Mouse (Mus musculus): ENCODE results near the gene D130043K22Rik. TPM values are rescaled to one million over a fixed set of nuclear protein-coding genes. Genes with fewer than 3 reads are reported as not detected.

The D130043K22Rik gene
- polyA plus RNA-seq, 1 experiment, result 0.02 TPM

DNA sequence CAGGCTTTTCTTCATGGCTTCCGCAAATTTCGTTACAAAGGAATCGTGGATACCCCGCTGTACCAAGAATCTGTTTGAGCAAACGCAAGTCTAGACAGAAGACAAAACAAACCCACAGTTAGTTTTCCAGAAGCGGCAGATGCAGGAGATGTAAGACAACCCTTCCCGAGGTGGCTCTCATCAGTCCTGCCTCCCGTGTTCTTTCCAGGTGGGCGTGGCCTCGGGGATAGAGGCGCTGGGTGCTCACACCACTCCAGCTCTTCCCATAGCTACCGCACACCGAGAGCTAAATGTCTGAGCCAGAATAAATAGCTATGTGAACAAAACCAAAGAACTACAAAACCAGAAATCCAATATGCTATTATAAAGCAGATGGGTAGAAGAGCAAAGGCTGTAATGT, 70.9 kb downstream of the D130043K22Rik start:
- Histone ChIP-seq H3K79me3 (ENCODE audit: low read depth) (no peaks in the 10 kb centered on the region), H3K27me3 (ENCODE audit: control insufficient read depth, insufficient read depth, insufficient read length) (no peaks in the 10 kb centered on the region), H3ac (ENCODE audit: control insufficient read depth, insufficient read length, low read depth) (no peak overlapping the region), H3K4me3 (ENCODE audit: insufficient read depth, poor library complexity, severe bottlenecking) (no peak overlapping the region), H3K79me2 (ENCODE audit: control insufficient read depth, insufficient read depth) (no peaks in the 10 kb centered on the region), H3K36me3 (ENCODE audit: control insufficient read depth, insufficient read depth) (no peaks in the 10 kb centered on the region)
- no peak for TF ChIP-seq CEBPB (IDR thresholded peaks at IDR 0.05; ENCODE audit: low read depth)
- TF ChIP-seq MYOD1 (IDR thresholded peaks at IDR 0.05; ENCODE audit: control insufficient read depth, insufficient read length, low read depth), result no peak
- TF ChIP-seq MAX (IDR thresholded peaks at IDR 0.05), result no peak
- TF ChIP-seq FOSL1 (IDR thresholded peaks at IDR 0.05; ENCODE audit: insufficient read depth, low read length, poor library complexity, severe bottlenecking), result no peak
- no peak for TF ChIP-seq CTCF (IDR thresholded peaks at IDR 0.05; ENCODE audit: control insufficient read depth, insufficient read depth, insufficient read length)
- no peak for TF ChIP-seq MYOG (IDR thresholded peaks at IDR 0.05; ENCODE audit: control insufficient read depth, extremely low read depth, insufficient read length)
- no peak for TF ChIP-seq USF1 (IDR thresholded peaks at IDR 0.05; ENCODE audit: low read depth)

GRCm38 (mm10) chr13:24920333-24920977, 75.5 kb downstream of the D130043K22Rik start:
- no peak for TF ChIP-seq MAX (IDR thresholded peaks at IDR 0.05)
- TF ChIP-seq CTCF (IDR thresholded peaks at IDR 0.05; ENCODE audit: control insufficient read depth, insufficient read depth, insufficient read length), result peak; percentile 39
- Histone ChIP-seq H3ac (ENCODE audit: control insufficient read depth, insufficient read length, low read depth) (no peak overlapping the region), H3K79me2 (ENCODE audit: control insufficient read depth, insufficient read depth) (no peaks in the 10 kb centered on the region), H3K36me3 (ENCODE audit: control insufficient read depth, insufficient read depth) (no peaks in the 10 kb centered on the region), H3K4me3 (ENCODE audit: insufficient read depth, poor library complexity, severe bottlenecking) (no peak overlapping the region), H3K27me3 (ENCODE audit: control insufficient read depth, insufficient read depth, insufficient read length) (no peaks in the 10 kb centered on the region), H3K79me3 (ENCODE audit: low read depth) (no peaks in the 10 kb centered on the region)

DNA sequence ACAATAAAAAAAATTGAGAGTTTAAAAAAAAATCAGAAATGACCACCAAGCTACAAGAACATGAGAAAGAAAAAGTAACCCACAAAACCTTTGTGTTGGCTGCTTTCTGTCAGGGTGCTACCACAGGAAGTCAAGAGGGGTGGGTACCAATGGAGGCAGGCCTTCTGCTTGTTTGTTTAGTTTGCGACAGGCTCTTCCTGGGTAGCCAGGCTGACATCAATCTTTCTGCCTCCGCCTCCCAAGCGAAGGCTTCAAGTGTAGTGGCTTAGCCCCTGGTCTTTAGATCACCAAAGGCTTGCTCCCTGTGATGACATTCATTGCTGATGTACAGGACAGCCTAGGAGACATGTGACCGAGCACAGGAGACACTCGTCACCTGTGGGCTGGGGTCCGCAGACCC, 76.3 kb downstream of the D130043K22Rik start:
- no peaks in the 10 kb centered on the region for H3K79me3 ChIP-seq (ENCODE audit: low read depth)
- no peak overlapping the region for H3ac ChIP-seq (ENCODE audit: control insufficient read depth, insufficient read length, low read depth)
- no peak for TF ChIP-seq MYOG (IDR thresholded peaks at IDR 0.05; ENCODE audit: control insufficient read depth, extremely low read depth, insufficient read length)
- TF ChIP-seq MYOD1 (IDR thresholded peaks at IDR 0.05; ENCODE audit: control insufficient read depth, insufficient read length, low read depth), result no peak
- no peak for TF ChIP-seq USF1 (IDR thresholded peaks at IDR 0.05; ENCODE audit: low read depth)
- TF ChIP-seq FOSL1 (IDR thresholded peaks at IDR 0.05; ENCODE audit: insufficient read depth, low read length, poor library complexity, severe bottlenecking), result no peak
- no peak for TF ChIP-seq MAX (IDR thresholded peaks at IDR 0.05)
- TF ChIP-seq CTCF (IDR thresholded peaks at IDR 0.05; ENCODE audit: control insufficient read depth, insufficient read depth, insufficient read length), result no peak
- TF ChIP-seq CEBPB (IDR thresholded peaks at IDR 0.05; ENCODE audit: low read depth), result no peak
- no peaks in the 10 kb centered on the region for H3K27me3 ChIP-seq (ENCODE audit: control insufficient read depth, insufficient read depth, insufficient read length)
- H3K36me3 ChIP-seq (ENCODE audit: control insufficient read depth, insufficient read depth), result no peaks in the 10 kb centered on the region
- no peak overlapping the region for H3K4me3 ChIP-seq (ENCODE audit: insufficient read depth, poor library complexity, severe bottlenecking)
- no peaks in the 10 kb centered on the region for H3K79me2 ChIP-seq (ENCODE audit: control insufficient read depth, insufficient read depth)

DNA sequence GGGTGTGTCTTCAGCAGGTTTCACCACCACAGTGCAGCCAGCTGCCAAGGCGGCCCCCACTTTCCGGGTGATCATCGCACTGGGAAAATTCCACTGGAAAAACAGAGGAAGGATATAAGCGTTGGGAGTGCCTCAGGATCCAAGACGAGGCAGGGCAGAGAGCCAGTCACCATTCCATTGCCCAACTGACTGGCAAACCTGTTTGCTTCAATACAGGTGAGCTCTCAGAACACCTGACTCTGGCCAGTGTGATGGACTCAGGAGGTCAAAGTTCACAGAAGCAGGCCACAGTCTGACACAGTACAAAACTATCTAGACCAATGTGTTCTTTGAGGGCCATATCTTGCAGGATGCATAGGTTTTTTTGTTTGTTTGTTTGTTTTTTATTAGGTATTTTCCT, 79.1 kb downstream of the D130043K22Rik start:
- TF ChIP-seq CTCF (IDR thresholded peaks at IDR 0.05; ENCODE audit: control insufficient read depth, insufficient read depth, insufficient read length) (no peak), MYOD1 (IDR thresholded peaks at IDR 0.05; ENCODE audit: control insufficient read depth, insufficient read length, low read depth) (no peak), MAX (IDR thresholded peaks at IDR 0.05) (no peak), MYOG (IDR thresholded peaks at IDR 0.05; ENCODE audit: control insufficient read depth, extremely low read depth, insufficient read length) (no peak), USF1 (IDR thresholded peaks at IDR 0.05; ENCODE audit: low read depth) (no peak), CEBPB (IDR thresholded peaks at IDR 0.05; ENCODE audit: low read depth) (no peak), FOSL1 (IDR thresholded peaks at IDR 0.05; ENCODE audit: insufficient read depth, low read length, poor library complexity, severe bottlenecking) (no peak)
- Histone ChIP-seq H3K4me3 (ENCODE audit: insufficient read depth, poor library complexity, severe bottlenecking) (no peak overlapping the region), H3K36me3 (ENCODE audit: control insufficient read depth, insufficient read depth) (no peaks in the 10 kb centered on the region), H3K27me3 (ENCODE audit: control insufficient read depth, insufficient read depth, insufficient read length) (no peaks in the 10 kb centered on the region), H3ac (ENCODE audit: control insufficient read depth, insufficient read length, low read depth) (no peak overlapping the region), H3K79me3 (ENCODE audit: low read depth) (no peaks in the 10 kb centered on the region), H3K79me2 (ENCODE audit: control insufficient read depth, insufficient read depth) (no peaks in the 10 kb centered on the region)

DNA sequence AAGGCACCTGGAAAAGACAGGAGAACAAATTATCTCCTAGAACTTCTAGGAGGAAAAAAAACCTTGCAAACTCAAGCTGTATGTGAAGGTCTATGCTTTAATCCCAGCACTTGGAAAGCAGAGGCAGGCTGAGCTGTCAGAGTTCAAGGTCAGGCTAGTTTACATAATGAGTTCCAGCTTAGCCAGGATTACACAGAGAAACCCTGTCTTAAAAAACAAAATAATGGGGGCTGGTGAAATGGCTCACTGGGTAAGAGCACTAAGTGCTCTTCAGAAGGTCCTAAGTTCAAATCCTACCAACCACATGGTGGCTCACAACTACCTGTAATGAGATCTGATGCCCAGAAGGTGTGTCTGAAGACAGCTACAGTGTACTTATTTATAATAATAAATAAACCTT, 85.7 kb downstream of the D130043K22Rik start:
- no peak overlapping the region for H3ac ChIP-seq (ENCODE audit: control insufficient read depth, insufficient read length, low read depth)
- TF ChIP-seq CEBPB (IDR thresholded peaks at IDR 0.05; ENCODE audit: low read depth), result no peak
- no peak for TF ChIP-seq FOSL1 (IDR thresholded peaks at IDR 0.05; ENCODE audit: insufficient read depth, low read length, poor library complexity, severe bottlenecking)
- no peak for TF ChIP-seq MAX (IDR thresholded peaks at IDR 0.05)
- no peak for TF ChIP-seq MYOG (IDR thresholded peaks at IDR 0.05; ENCODE audit: control insufficient read depth, extremely low read depth, insufficient read length)
- no peak for TF ChIP-seq MYOD1 (IDR thresholded peaks at IDR 0.05; ENCODE audit: control insufficient read depth, insufficient read length, low read depth)
- no peak for TF ChIP-seq CTCF (IDR thresholded peaks at IDR 0.05; ENCODE audit: control insufficient read depth, insufficient read depth, insufficient read length)
- H3K4me3 ChIP-seq (ENCODE audit: insufficient read depth, poor library complexity, severe bottlenecking), result no peak overlapping the region
- H3K79me3 ChIP-seq (ENCODE audit: low read depth), result no peaks in the 10 kb centered on the region
- H3K27me3 ChIP-seq (ENCODE audit: control insufficient read depth, insufficient read depth, insufficient read length), result no peaks in the 10 kb centered on the region
- H3K36me3 ChIP-seq (ENCODE audit: control insufficient read depth, insufficient read depth), result no peaks in the 10 kb centered on the region
- H3K79me2 ChIP-seq (ENCODE audit: control insufficient read depth, insufficient read depth), result no peaks in the 10 kb centered on the region

DNA sequence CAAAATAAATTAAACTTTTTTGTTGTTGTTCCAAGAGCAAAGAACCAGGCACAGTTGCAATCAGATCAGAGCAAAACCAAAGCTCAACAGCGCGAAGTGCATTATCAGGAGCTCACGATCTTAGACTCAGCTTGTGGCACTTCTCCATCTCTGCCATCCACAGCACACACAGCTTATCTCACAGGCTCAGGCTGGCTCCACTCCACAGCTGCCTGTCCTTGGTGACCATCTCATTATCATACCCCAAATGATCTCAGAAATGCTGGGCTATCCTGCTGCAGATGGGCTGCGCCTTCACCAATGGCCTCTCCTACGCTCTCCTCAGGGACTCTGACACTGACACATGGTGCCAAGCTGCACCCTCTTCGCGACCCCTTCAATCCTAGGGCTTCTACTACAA, 88.3 kb downstream of the D130043K22Rik start:
- Histone ChIP-seq H3K36me3 (ENCODE audit: control insufficient read depth, insufficient read depth) (no peaks in the 10 kb centered on the region), H3K79me2 (ENCODE audit: control insufficient read depth, insufficient read depth) (no peaks in the 10 kb centered on the region), H3K79me3 (ENCODE audit: low read depth) (no peaks in the 10 kb centered on the region), H3K4me3 (ENCODE audit: insufficient read depth, poor library complexity, severe bottlenecking) (no peak overlapping the region), H3ac (ENCODE audit: control insufficient read depth, insufficient read length, low read depth) (no peak overlapping the region), H3K27me3 (ENCODE audit: control insufficient read depth, insufficient read depth, insufficient read length) (no peaks in the 10 kb centered on the region)
- TF ChIP-seq MYOD1 (IDR thresholded peaks at IDR 0.05; ENCODE audit: control insufficient read depth, insufficient read length, low read depth) (no peak), CTCF (IDR thresholded peaks at IDR 0.05; ENCODE audit: control insufficient read depth, insufficient read depth, insufficient read length) (no peak), FOSL1 (IDR thresholded peaks at IDR 0.05; ENCODE audit: insufficient read depth, low read length, poor library complexity, severe bottlenecking) (no peak), MAX (IDR thresholded peaks at IDR 0.05) (no peak), MYOG (IDR thresholded peaks at IDR 0.05; ENCODE audit: control insufficient read depth, extremely low read depth, insufficient read length) (no peak), USF1 (IDR thresholded peaks at IDR 0.05; ENCODE audit: low read depth) (no peak), CEBPB (IDR thresholded peaks at IDR 0.05; ENCODE audit: low read depth) (no peak)
